Mouse (Mus musculus) small intestine, adult 2 months (tissue): Measurements from ENCODE around the gene Vstm5.

ENCODE experiments used
- CTCF ChIP-seq: fragments of 200-500 bp; IDR thresholded peaks from 2 replicates; pipeline ENCODE4 v1.5.1; 2012; ENCODE audit warnings: low read depth, mild to moderate bottlenecking, control low read depth, inconsistent platforms, low read length, moderate library complexity, mixed read lengths; ENCODE audit not compliant: insufficient replicate concordance, insufficient read length; ENCODE audit errors: extremely low read depth
- POLR2A ChIP-seq: fragments of 200-500 bp; IDR thresholded peaks from 2 replicates; pipeline ENCODE4 v1.6.1; 2012; ENCODE audit warnings: low read depth, mild to moderate bottlenecking, control low read depth, inconsistent platforms, low read length, moderate library complexity

GRCm38 (mm10) chr9:15302881-15303280 lies 64.0 kb downstream of the Vstm5 start:
- TF ChIP-seq CTCF (no peak), POLR2A (no peak)
